Mouse (Mus musculus) activated CD4-positive, CD25-positive, alpha-beta regulatory T cell (primary cell): ENCODE measurements around the gene Tceanc2. TPM values are rescaled to one million over a fixed set of nuclear protein-coding genes. Genes with fewer than 3 reads are reported as not detected.

Experiments used
- polyA plus RNA-seq, 2 experiments: library from polyadenylated mRNA; unstranded; fragments of 100-300 nt; shearing (Covaris generic); gene quantifications; one replicate each; pipeline ENCODE4 v1.2.1; 2017

Tceanc2 gene
- 10 to 100 TPM; 19.0 to 29.5 TPM for polyA plus RNA-seq

GRCm38 (mm10) chr4:107178830-107179490, at the start of gene Tceanc2:
Gene Tceanc2, minus strand, starts transcription at chr4:107179116.

DNA sequence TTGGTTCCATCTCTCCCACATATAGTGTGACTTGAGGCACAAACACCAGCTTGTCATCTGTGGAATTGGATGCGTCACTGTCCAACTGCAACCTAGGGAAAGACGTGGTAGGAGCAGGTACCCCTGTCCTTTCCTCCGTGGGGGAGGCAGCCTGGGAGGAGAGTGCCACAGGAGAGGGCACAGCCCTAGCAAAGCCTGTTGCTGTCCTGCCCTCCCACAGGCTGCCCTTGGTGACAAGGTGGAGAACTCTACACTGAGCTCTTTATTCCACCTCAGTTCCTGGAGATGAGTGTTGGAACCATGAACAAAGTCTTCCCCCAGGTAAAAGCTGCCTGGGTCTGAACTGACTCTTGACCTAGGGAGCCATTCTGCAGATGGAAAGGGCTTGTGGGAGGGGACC, 30.0 kb upstream of the Tceanc2 start, which contains the start of gene Ldlrad1:
Ldlrad1 (plus strand) TSS at position 301 of the 400 bp plus-strand sequence.

GRCm38 (mm10) chr4:107178182-107178829, 610 bp downstream of the Tceanc2 start, which contains the start of gene Tmem59:
Gene Tmem59, plus strand, starts transcription at chr4:107178399.

GRCm38 (mm10) chr4:107096841-107097373, 82.0 kb downstream of the Tceanc2 start, which contains the start of gene Cdcp2:
Gene Cdcp2, plus strand, starts transcription at chr4:107096891.

Other genes with a start within 250 kb of the Tceanc2 start
- 10 to 100 TPM; 57.7 to 68.4 TPM for gene Mrpl37, start 112.2 kb downstream of the Tceanc2 start, polyA plus RNA-seq
- gene Cyb5rl, start 112.1 kb downstream of the Tceanc2 start, polyA plus RNA-seq, result 1 to 10 TPM; 3.4 to 4.2 TPM
- under 1 TPM in 1 of 2 experiments, not detected in 1; 0.21 TPM for gene Cdcp2, start 82.2 kb downstream of the Tceanc2 start, polyA plus RNA-seq
- 100 to 1,000 TPM; 377 to 382 TPM for gene Tmem59, start 717 bp downstream of the Tceanc2 start, polyA plus RNA-seq
- under 1 TPM in 1 of 2 experiments, not detected in 1; 0.27 TPM for gene Ldlrad1, start 30.1 kb upstream of the Tceanc2 start, polyA plus RNA-seq
- gene Lrrc42, start 74.4 kb upstream of the Tceanc2 start, polyA plus RNA-seq, result 10 to 100 TPM; 25.1 to 33.5 TPM
- gene Hspb11, start 74.5 kb upstream of the Tceanc2 start, polyA plus RNA-seq, result 10 to 100 TPM; 20.6 to 27.1 TPM
- gene Dio1, start 128.1 kb upstream of the Tceanc2 start, polyA plus RNA-seq, result under 1 TPM in 1 of 2 experiments, not detected in 1; 0.32 TPM
- 100 to 1,000 TPM; 106 to 119 TPM for gene Yipf1, start 135.2 kb upstream of the Tceanc2 start, polyA plus RNA-seq
- 1 to 10 TPM; 4.3 to 6.3 TPM for gene Ndc1, start 188.7 kb upstream of the Tceanc2 start, polyA plus RNA-seq